Mouse (Mus musculus): Measurements from ENCODE around the gene Oas1h. TPM values are rescaled to one million over a fixed set of nuclear protein-coding genes. Genes with fewer than 3 reads are reported as not detected.

Gene Oas1h
- not detected in 2 replicates for polyA plus RNA-seq (2015; fragmentation: Nextera tagmentation; extraction: Ambion mirVana)

GRCm38 (mm10) chr5:120861121-120861520 is at the start of gene Oas1h:
Oas1h (plus strand) TSS chr5:120861421.
- Histone ChIP-seq H3K9ac (ENCODE audit: low read depth, low read length) (no peak within 1 kb of the TSS), H3K4me3 (ENCODE audit: low read length) (no peak within 1 kb of the TSS), H3K27me3 (replicated peaks; ENCODE audit: control insufficient read depth, insufficient read depth, low read length) (no peaks in the 10 kb centered on the region), H3K27ac (ENCODE audit: low read length) (no peak within 1 kb of the TSS), H3K9me3 (ENCODE audit: control insufficient read depth, low read length) (no peaks in the 10 kb centered on the region), H3K4me1 (ENCODE audit: control insufficient read depth, insufficient read depth, low read length) (no peaks in the 10 kb centered on the region), H3K36me3 (ENCODE audit: control insufficient read depth, insufficient read depth, low read length) (no peaks in the 10 kb centered on the region), H3K4me2 (ENCODE audit: low read depth, low read length) (no peak within 1 kb of the TSS)
- whole genome bisulfite sequencing: 39% methylated on average over 4 of the region's 4 CpGs
- no peak for ATAC-seq

GRCm38 (mm10) chr5:120811951-120812819 is 49.0 kb upstream of the Oas1h start, which contains the start of gene Oas1c:
Oas1c (minus strand) TSS chr5:120812514.
- peak within 1 kb of the TSS; percentile 51 for H3K4me2 ChIP-seq (ENCODE audit: low read depth, low read length)
- peak within 1 kb of the TSS; percentile 42 for H3K27ac ChIP-seq (ENCODE audit: low read length)
- no peaks in the 10 kb centered on the region for H3K36me3 ChIP-seq (ENCODE audit: control insufficient read depth, insufficient read depth, low read length)
- H3K4me3 ChIP-seq (ENCODE audit: low read length): peak within 1 kb of the TSS; percentile 51
- no peaks in the 10 kb centered on the region for H3K4me1 ChIP-seq (ENCODE audit: control insufficient read depth, insufficient read depth, low read length)
- peak within 1 kb of the TSS; percentile 55 for H3K9ac ChIP-seq (ENCODE audit: low read depth, low read length)
- ATAC-seq: peak; percentile 96
- WGBS: 5% methylated on average over 18 of the region's 18 CpGs
- H3K9me3 ChIP-seq (ENCODE audit: control insufficient read depth, low read length): no peaks in the 10 kb centered on the region
- no peaks in the 10 kb centered on the region for H3K27me3 ChIP-seq (replicated peaks; ENCODE audit: control insufficient read depth, insufficient read depth, low read length)

GRCm38 (mm10) chr5:120813023-120813422 is 48.2 kb upstream of the Oas1h start:
- ATAC-seq: no peak; the same call in 1 of the 2 replicates
- Histone ChIP-seq H3K4me1 (ENCODE audit: control insufficient read depth, insufficient read depth, low read length) (no peaks in the 10 kb centered on the region), H3K9ac (ENCODE audit: low read depth, low read length) (peak overlapping the region; percentile 55), H3K9me3 (ENCODE audit: control insufficient read depth, low read length) (no peaks in the 10 kb centered on the region), H3K4me2 (ENCODE audit: low read depth, low read length) (peak overlapping the region; percentile 51), H3K36me3 (ENCODE audit: control insufficient read depth, insufficient read depth, low read length) (no peaks in the 10 kb centered on the region), H3K4me3 (ENCODE audit: low read length) (peak overlapping the region; percentile 51), H3K27me3 (replicated peaks; ENCODE audit: control insufficient read depth, insufficient read depth, low read length) (no peaks in the 10 kb centered on the region), H3K27ac (ENCODE audit: low read length) (no peak overlapping the region)
- WGBS: 78% methylated on average over 6 of the region's 6 CpGs

GRCm38 (mm10) chr5:120815949-120816348 is 45.3 kb upstream of the Oas1h start:
- H3K36me3 ChIP-seq (ENCODE audit: control insufficient read depth, insufficient read depth, low read length): no peaks in the 10 kb centered on the region
- 0 out of 2 replicates have a peak, but pooled peaks cover 5% of the 10 kb centered on the region for H3K9me3 ChIP-seq (ENCODE audit: control insufficient read depth, low read length)
- H3K4me1 ChIP-seq (ENCODE audit: control insufficient read depth, insufficient read depth, low read length): no peaks in the 10 kb centered on the region
- ATAC-seq: no peak
- 61% methylated on average over 3 of the region's 3 CpGs for WGBS
- H3K27ac ChIP-seq (ENCODE audit: low read length): no peak overlapping the region
- H3K4me3 ChIP-seq (ENCODE audit: low read length): no peak overlapping the region
- H3K4me2 ChIP-seq (ENCODE audit: low read depth, low read length): no peak overlapping the region
- no peaks in the 10 kb centered on the region for H3K27me3 ChIP-seq (replicated peaks; ENCODE audit: control insufficient read depth, insufficient read depth, low read length)
- no peak overlapping the region for H3K9ac ChIP-seq (ENCODE audit: low read depth, low read length)

- no peaks in the 10 kb centered on the region for H3K27me3 ChIP-seq (replicated peaks; ENCODE audit: control insufficient read depth, insufficient read depth, low read length)
- no peak overlapping the region for H3K27ac ChIP-seq (ENCODE audit: low read length)
- H3K4me1 ChIP-seq (ENCODE audit: control insufficient read depth, insufficient read depth, low read length): no peaks in the 10 kb centered on the region
- H3K4me2 ChIP-seq (ENCODE audit: low read depth, low read length): no peak overlapping the region
- H3K9me3 ChIP-seq (ENCODE audit: control insufficient read depth, low read length): 0 out of 2 replicates have a peak, but pooled peaks cover 5% of the 10 kb centered on the region
- no peak for ATAC-seq
- H3K9ac ChIP-seq (ENCODE audit: low read depth, low read length): no peak overlapping the region
- H3K36me3 ChIP-seq (ENCODE audit: control insufficient read depth, insufficient read depth, low read length): no peaks in the 10 kb centered on the region
- H3K4me3 ChIP-seq (ENCODE audit: low read length): no peak overlapping the region
These were observed 42.2 kb upstream of the Oas1h start for GRCm38 (mm10) chr5:120818999-120819398.

GRCm38 (mm10) chr5:120831031-120831430 is 30.2 kb upstream of the Oas1h start:
- no peak overlapping the region for H3K27ac ChIP-seq (ENCODE audit: low read length)
- WGBS: 80% methylated on average over 4 of the region's 4 CpGs
- no peak overlapping the region for H3K9ac ChIP-seq (ENCODE audit: low read depth, low read length)
- H3K36me3 ChIP-seq (ENCODE audit: control insufficient read depth, insufficient read depth, low read length): no peaks in the 10 kb centered on the region
- no peaks in the 10 kb centered on the region for H3K9me3 ChIP-seq (ENCODE audit: control insufficient read depth, low read length)
- no peak overlapping the region for H3K4me2 ChIP-seq (ENCODE audit: low read depth, low read length)
- no peak for ATAC-seq
- no peak overlapping the region for H3K4me3 ChIP-seq (ENCODE audit: low read length)
- H3K4me1 ChIP-seq (ENCODE audit: control insufficient read depth, insufficient read depth, low read length): no peaks in the 10 kb centered on the region
- H3K27me3 ChIP-seq (replicated peaks; ENCODE audit: control insufficient read depth, insufficient read depth, low read length): no peaks in the 10 kb centered on the region

- Histone ChIP-seq H3K9me3 (ENCODE audit: control insufficient read depth, low read length) (no peaks in the 10 kb centered on the region), H3K27me3 (replicated peaks; ENCODE audit: control insufficient read depth, insufficient read depth, low read length) (no peaks in the 10 kb centered on the region), H3K27ac (ENCODE audit: low read length) (0 out of 2 replicates have a peak overlapping the region, but pooled peaks have one; percentile 15), H3K4me1 (ENCODE audit: control insufficient read depth, insufficient read depth, low read length) (no peaks in the 10 kb centered on the region), H3K4me3 (ENCODE audit: low read length) (no peak overlapping the region), H3K36me3 (ENCODE audit: control insufficient read depth, insufficient read depth, low read length) (no peaks in the 10 kb centered on the region), H3K9ac (ENCODE audit: low read depth, low read length) (no peak overlapping the region), H3K4me2 (ENCODE audit: low read depth, low read length) (peak overlapping the region; percentile 34; the same call in 1 of the 2 replicates)
- ATAC-seq: peak; percentile 89
- WGBS: 13% methylated on average over 17 of the region's 17 CpGs
These were observed 27.6 kb upstream of the Oas1h start for GRCm38 (mm10) chr5:120833335-120834280.

- peak; percentile 29; the same call in 1 of the 2 replicates for ATAC-seq
- H3K27me3 ChIP-seq (replicated peaks; ENCODE audit: control insufficient read depth, insufficient read depth, low read length): no peaks in the 10 kb centered on the region
- no peak overlapping the region for H3K4me3 ChIP-seq (ENCODE audit: low read length)
- H3K4me1 ChIP-seq (ENCODE audit: control insufficient read depth, insufficient read depth, low read length): no peaks in the 10 kb centered on the region
- no peaks in the 10 kb centered on the region for H3K9me3 ChIP-seq (ENCODE audit: control insufficient read depth, low read length)
- H3K27ac ChIP-seq (ENCODE audit: low read length): no peak overlapping the region
- WGBS: 12% methylated on average over 8 of the region's 8 CpGs
- no peak overlapping the region for H3K9ac ChIP-seq (ENCODE audit: low read depth, low read length)
- no peak overlapping the region for H3K4me2 ChIP-seq (ENCODE audit: low read depth, low read length)
- H3K36me3 ChIP-seq (ENCODE audit: control insufficient read depth, insufficient read depth, low read length): no peaks in the 10 kb centered on the region
These were observed 24.3 kb upstream of the Oas1h start for GRCm38 (mm10) chr5:120836731-120837585.
